Mouse (Mus musculus): ENCODE measurements around the gene Nfib. TPM values are rescaled to one million over a fixed set of nuclear protein-coding genes. Genes with fewer than 3 reads are reported as not detected.

Nfib gene
- polyA plus RNA-seq, 1 experiment from 2014 or later, result 58.4 TPM

GRCm38 (mm10) chr4:82380578-82380977 lies 325.0 kb downstream of the Nfib start:
- ATAC-seq, result no peak
- H3K36me3 ChIP-seq, result no peaks in the 10 kb centered on the region
- H3K27me3 ChIP-seq, result no peaks in the 10 kb centered on the region
- no peak overlapping the region for H3K4me3 ChIP-seq (replicated peaks)
- no peaks in the 10 kb centered on the region for H3K9me3 ChIP-seq
- H3K27ac ChIP-seq, result no peak overlapping the region
- H3K9ac ChIP-seq (replicated peaks), result no peak overlapping the region
- peaks cover 19% of the 10 kb centered on the region for H3K4me1 ChIP-seq (replicated peaks)
- no peak overlapping the region for H3K4me2 ChIP-seq (replicated peaks)

- H3K27me3 ChIP-seq, result no peaks in the 10 kb centered on the region
- no peak for ATAC-seq
- H3K4me2 ChIP-seq (replicated peaks), result no peak overlapping the region
- no peak overlapping the region for H3K4me3 ChIP-seq (replicated peaks)
- H3K27ac ChIP-seq, result no peak overlapping the region
- H3K9me3 ChIP-seq, result no peaks in the 10 kb centered on the region
- 96% methylated on average over 3 of the region's 3 CpGs for WGBS
- H3K36me3 ChIP-seq, result no peaks in the 10 kb centered on the region
- H3K4me1 ChIP-seq (replicated peaks), result 0 out of 2 replicates have a peak, but pooled peaks cover 6% of the 10 kb centered on the region
- no peak overlapping the region for H3K9ac ChIP-seq (replicated peaks)
Observed at GRCm38 (mm10) chr4:82378050-82378449, 327.5 kb downstream of the Nfib start.

DNA sequence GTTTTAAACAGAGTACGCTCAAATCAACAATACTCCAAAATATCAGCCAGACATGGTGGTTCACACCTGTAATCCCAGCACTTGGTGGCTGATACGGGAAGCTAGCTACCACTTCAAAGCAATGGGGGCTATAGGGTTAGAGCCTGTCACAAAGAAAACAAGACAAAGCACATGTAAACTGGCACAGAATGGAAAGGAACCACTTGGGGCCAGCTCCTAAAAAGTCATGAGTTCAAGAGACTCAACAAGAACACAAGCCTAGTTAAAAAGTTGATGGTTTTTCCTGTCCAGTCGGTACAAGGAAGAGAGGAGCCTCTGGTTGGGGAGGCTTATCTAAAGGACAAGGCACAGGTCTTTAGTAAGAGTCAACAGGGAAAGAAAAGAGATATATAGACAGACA lies 327.9 kb downstream of the Nfib start:
- Histone ChIP-seq H3K4me1 (replicated peaks) (0 out of 2 replicates have a peak, but pooled peaks cover 6% of the 10 kb centered on the region), H3K9me3 (no peaks in the 10 kb centered on the region), H3K27ac (no peak overlapping the region), H3K36me3 (no peaks in the 10 kb centered on the region), H3K9ac (replicated peaks) (no peak overlapping the region), H3K4me2 (replicated peaks) (no peak overlapping the region), H3K27me3 (no peaks in the 10 kb centered on the region), H3K4me3 (replicated peaks) (no peak overlapping the region)
- WGBS, result 94% methylated on average over 3 of the region's 3 CpGs
- no peak for ATAC-seq

GRCm38 (mm10) chr4:82374560-82374959 lies 331.0 kb downstream of the Nfib start:
- Histone ChIP-seq H3K4me1 (replicated peaks) (0 out of 2 replicates have a peak, but pooled peaks cover 6% of the 10 kb centered on the region), H3K4me2 (replicated peaks) (no peak overlapping the region), H3K9me3 (no peaks in the 10 kb centered on the region), H3K27me3 (no peaks in the 10 kb centered on the region), H3K4me3 (replicated peaks) (no peak overlapping the region), H3K27ac (no peak overlapping the region), H3K36me3 (no peaks in the 10 kb centered on the region), H3K9ac (replicated peaks) (no peak overlapping the region)
- ATAC-seq, result no peak
- 68% methylated on average over 5 of the region's 5 CpGs for WGBS

DNA sequence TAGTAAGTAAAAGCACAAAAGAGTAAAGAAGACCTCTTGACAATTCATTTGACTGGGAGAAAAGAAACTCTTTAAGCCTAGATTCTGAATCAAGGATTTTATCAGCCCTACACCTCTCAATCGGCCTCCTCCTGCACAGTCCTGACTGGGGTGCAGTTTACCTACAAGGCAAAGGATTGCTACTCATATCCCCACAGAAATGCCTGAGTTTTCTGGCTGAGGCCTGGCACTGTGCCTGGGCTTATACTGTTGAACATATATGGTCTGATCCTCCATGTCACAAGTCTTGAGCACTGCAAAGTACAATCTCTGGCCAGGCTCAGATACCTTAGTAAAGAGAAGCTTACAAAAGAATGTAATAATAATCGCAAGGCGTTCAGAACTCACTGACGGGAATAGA lies 333.3 kb downstream of the Nfib start:
- no peak overlapping the region for H3K4me2 ChIP-seq (replicated peaks)
- no peak overlapping the region for H3K9ac ChIP-seq (replicated peaks)
- 95% methylated on average over 4 of the region's 4 CpGs for WGBS
- no peaks in the 10 kb centered on the region for H3K27me3 ChIP-seq
- no peak overlapping the region for H3K27ac ChIP-seq
- no peaks in the 10 kb centered on the region for H3K9me3 ChIP-seq
- no peaks in the 10 kb centered on the region for H3K36me3 ChIP-seq
- H3K4me1 ChIP-seq (replicated peaks), result 0 out of 2 replicates have a peak, but pooled peaks cover 6% of the 10 kb centered on the region
- H3K4me3 ChIP-seq (replicated peaks), result no peak overlapping the region
- no peak for ATAC-seq

- Histone ChIP-seq H3K4me2 (replicated peaks) (no peak overlapping the region), H3K27ac (no peak overlapping the region), H3K36me3 (no peaks in the 10 kb centered on the region), H3K27me3 (no peaks in the 10 kb centered on the region), H3K4me1 (replicated peaks) (0 out of 2 replicates have a peak, but pooled peaks cover 6% of the 10 kb centered on the region), H3K9ac (replicated peaks) (no peak overlapping the region), H3K4me3 (replicated peaks) (no peak overlapping the region), H3K9me3 (no peaks in the 10 kb centered on the region)
- ATAC-seq, result no peak
- WGBS, result 88% methylated on average over 4 of the region's 4 CpGs
Observed at GRCm38 (mm10) chr4:82371471-82371870, 334.1 kb downstream of the Nfib start.

DNA sequence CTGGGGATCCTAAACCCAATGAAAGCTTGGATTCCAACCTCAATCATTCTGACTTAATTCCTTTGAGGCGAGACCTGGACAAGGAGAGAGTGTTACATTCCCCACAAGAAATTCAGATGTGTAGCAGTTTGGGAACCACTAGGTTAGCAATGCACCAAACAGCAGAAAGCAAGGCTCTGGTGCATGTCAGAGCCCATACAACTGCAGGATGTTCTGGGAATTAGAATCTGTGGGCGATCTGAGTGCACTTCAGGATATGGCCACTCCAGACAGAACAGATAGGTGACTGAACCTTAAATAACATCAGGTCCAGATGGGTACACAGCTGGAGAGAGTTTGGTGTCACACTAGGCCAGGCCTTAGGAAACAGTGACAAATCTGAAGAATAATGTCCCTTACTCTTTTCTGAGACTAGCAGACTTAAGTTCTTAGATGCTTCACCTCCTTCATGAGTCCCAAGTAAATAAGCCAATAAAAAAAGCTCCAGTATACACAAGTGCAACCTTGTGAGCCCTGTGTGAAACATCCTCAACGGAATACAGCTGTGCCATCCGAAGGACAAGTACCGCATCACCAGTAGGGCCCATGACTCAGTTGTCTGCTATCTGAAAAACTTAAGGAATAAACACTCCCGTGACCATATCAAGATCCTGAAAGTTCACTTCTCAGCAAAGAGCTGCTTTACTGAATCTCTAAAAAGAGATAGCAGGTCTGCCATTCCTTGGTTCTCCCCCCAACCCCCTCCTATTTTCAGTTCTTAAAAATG lies 336.4 kb downstream of the Nfib start:
- H3K36me3 ChIP-seq, result no peaks in the 10 kb centered on the region
- H3K27me3 ChIP-seq, result no peaks in the 10 kb centered on the region
- no peak overlapping the region for H3K4me2 ChIP-seq (replicated peaks)
- H3K9ac ChIP-seq (replicated peaks), result no peak overlapping the region
- ATAC-seq, result no peak
- H3K4me1 ChIP-seq (replicated peaks), result no peaks in the 10 kb centered on the region; the same call in 1 of the 2 replicates
- 95% methylated on average over 6 of the region's 6 CpGs for WGBS
- H3K4me3 ChIP-seq (replicated peaks), result no peak overlapping the region
- H3K27ac ChIP-seq, result no peak overlapping the region
- no peaks in the 10 kb centered on the region for H3K9me3 ChIP-seq

DNA sequence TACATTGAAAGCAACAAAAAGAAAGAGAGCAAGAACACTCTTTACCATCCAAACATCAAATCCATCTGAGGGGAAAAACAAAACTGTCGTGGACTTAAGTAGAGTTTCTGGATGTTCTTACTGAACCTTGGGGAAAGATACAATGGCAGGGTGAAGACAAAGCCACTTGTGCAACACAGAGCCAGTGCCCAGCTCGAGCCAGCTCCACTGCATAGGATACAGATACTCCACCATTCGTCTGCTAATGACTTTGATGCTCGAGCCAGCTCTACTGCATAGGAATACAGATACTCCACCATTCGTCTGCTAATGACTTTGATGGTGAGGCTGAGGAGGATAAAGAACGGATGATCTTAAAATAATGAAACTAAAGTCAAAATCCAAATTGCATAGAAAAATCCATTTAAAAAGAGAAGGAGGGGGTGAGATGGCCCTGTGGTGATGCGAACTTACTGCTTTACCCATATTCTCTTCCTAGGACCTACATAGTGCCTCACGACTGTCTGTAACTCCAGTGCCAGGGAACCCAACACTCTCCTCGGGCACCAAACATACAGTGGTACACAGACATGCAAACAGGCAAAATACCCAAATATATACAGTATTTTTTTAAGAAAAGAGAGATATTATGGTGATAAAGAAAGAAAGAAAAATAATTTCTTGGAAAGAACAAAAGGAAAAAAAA lies 337.3 kb downstream of the Nfib start:
- Histone ChIP-seq H3K4me1 (replicated peaks) (no peaks in the 10 kb centered on the region; the same call in 1 of the 2 replicates), H3K36me3 (no peaks in the 10 kb centered on the region), H3K4me2 (replicated peaks) (no peak overlapping the region), H3K4me3 (replicated peaks) (no peak overlapping the region), H3K27me3 (no peaks in the 10 kb centered on the region), H3K9ac (replicated peaks) (no peak overlapping the region), H3K9me3 (no peaks in the 10 kb centered on the region), H3K27ac (no peak overlapping the region)
- WGBS, result 71% methylated on average over 9 of the region's 9 CpGs
- ATAC-seq, result no peak

DNA sequence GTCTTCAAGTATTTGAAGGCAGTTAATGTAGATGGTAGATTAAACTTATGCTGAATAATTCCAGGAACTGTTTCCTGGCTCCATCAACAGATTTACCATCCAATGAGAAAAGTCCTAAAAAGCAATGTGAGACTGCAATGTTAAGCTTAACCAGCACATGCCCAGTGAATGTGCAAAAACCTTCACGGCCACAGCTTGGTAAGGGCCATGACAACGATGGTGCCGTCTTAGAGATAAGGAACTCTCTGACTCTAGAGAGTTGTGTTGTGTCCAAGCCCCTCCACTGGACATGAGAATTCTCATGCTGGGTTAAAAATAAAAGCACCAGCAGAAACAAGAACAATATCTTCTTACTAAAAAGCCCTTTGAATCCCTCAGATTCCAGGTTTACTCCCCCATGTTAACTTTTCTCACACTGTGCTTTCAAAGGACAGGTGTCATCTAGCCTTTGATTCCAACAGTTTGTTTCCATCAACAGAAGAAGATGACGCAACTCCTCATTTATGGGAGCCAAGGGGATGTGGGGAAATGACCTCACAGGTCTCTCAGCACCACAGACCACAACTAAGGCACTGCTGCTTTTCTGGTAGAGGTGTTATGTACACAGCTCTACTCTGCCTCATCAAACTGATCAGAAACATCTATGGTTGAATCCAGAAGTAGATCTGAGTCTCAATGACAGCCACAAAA lies 340.7 kb downstream of the Nfib start:
- no peaks in the 10 kb centered on the region for H3K9me3 ChIP-seq
- no peak overlapping the region for H3K27ac ChIP-seq
- H3K4me1 ChIP-seq (replicated peaks), result peaks cover 9% of the 10 kb centered on the region
- no peak overlapping the region for H3K9ac ChIP-seq (replicated peaks)
- no peaks in the 10 kb centered on the region for H3K27me3 ChIP-seq
- WGBS, result 90% methylated on average over 4 of the region's 4 CpGs
- H3K4me3 ChIP-seq (replicated peaks), result no peak overlapping the region
- ATAC-seq, result no peak
- no peak overlapping the region for H3K4me2 ChIP-seq (replicated peaks)
- H3K36me3 ChIP-seq, result no peaks in the 10 kb centered on the region

- H3K9ac ChIP-seq (replicated peaks), result no peak overlapping the region
- no peak overlapping the region for H3K27ac ChIP-seq
- H3K4me1 ChIP-seq (replicated peaks), result peaks cover 9% of the 10 kb centered on the region
Observed at GRCm38 (mm10) chr4:82363951-82364350, 341.6 kb downstream of the Nfib start.

GRCm38 (mm10) chr4:82362294-82362693 lies 343.3 kb downstream of the Nfib start:
- H3K4me1 ChIP-seq (replicated peaks), result peaks cover 9% of the 10 kb centered on the region
- no peaks in the 10 kb centered on the region for H3K27me3 ChIP-seq
- no peaks in the 10 kb centered on the region for H3K36me3 ChIP-seq
- no peak overlapping the region for H3K9ac ChIP-seq (replicated peaks)
- no peaks in the 10 kb centered on the region for H3K9me3 ChIP-seq
- no peak for ATAC-seq
- no peak overlapping the region for H3K4me2 ChIP-seq (replicated peaks)
- H3K27ac ChIP-seq, result no peak overlapping the region
- H3K4me3 ChIP-seq (replicated peaks), result no peak overlapping the region
- 52% methylated on average over 3 of the region's 3 CpGs for WGBS

More at GRCm38 (mm10) chr4:82363951-82364350, 341.6 kb downstream of the Nfib start:
- Histone ChIP-seq H3K27me3 (no peaks in the 10 kb centered on the region), H3K9me3 (no peaks in the 10 kb centered on the region), H3K4me3 (replicated peaks) (no peak overlapping the region), H3K36me3 (no peaks in the 10 kb centered on the region), H3K4me2 (replicated peaks) (no peak overlapping the region)
- no peak for ATAC-seq
- WGBS, result 90% methylated on average over 6 of the region's 6 CpGs

DNA sequence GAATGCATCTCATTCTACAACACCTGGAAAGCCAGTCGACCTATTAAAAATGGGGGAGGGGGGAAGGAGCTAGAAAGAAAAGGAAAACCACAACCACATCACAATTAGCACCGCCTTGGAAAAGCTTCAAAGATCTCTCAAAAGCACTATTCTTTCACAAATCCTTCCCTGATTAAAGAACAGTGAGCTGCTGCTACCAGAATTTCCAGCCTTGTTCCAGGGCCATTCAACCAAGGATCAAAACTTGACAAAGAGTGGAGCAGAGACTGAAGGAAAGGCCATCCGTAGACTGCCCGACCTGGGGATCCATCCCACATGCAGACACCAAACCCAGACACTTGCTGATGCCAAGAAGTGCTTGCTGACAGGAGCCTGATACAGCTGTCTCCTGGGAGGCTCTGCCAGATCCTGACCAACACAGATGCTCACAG lies 345.5 kb downstream of the Nfib start:
- Histone ChIP-seq H3K4me2 (replicated peaks) (no peak overlapping the region), H3K9me3 (no peaks in the 10 kb centered on the region), H3K9ac (replicated peaks) (no peak overlapping the region), H3K27me3 (no peaks in the 10 kb centered on the region), H3K4me3 (replicated peaks) (no peak overlapping the region), H3K4me1 (replicated peaks) (peaks cover 9% of the 10 kb centered on the region), H3K36me3 (no peaks in the 10 kb centered on the region), H3K27ac (no peak overlapping the region)
- no peak for ATAC-seq
- 26% methylated on average over 4 of the region's 4 CpGs for WGBS
